Mouse (Mus musculus): ENCODE data around the gene Chsy1. TPM values are rescaled to one million over a fixed set of nuclear protein-coding genes. Genes with fewer than 3 reads are reported as not detected.
A peak's percentile ranks its signal among the peaks of the same experiment; 100 is the strongest.

The Chsy1 gene
- polyA plus RNA-seq, 1 experiment = 6.8 TPM

- H3K4me3 ChIP-seq (replicated peaks; ENCODE audit: insufficient read depth, low read depth, low read length) = no peak overlapping the region
- no peak for DNase-seq
- H3K27ac ChIP-seq (ENCODE audit: insufficient read depth, low read length) = no peak overlapping the region
- no peaks in the 10 kb centered on the region for H3K27me3 ChIP-seq (ENCODE audit: control insufficient read depth, insufficient read depth, low read length)
- peaks cover 3% of the 10 kb centered on the region; the same call in 1 of the 2 replicates for H3K4me1 ChIP-seq (ENCODE audit: control insufficient read depth, insufficient read depth, low read length)
- TF ChIP-seq CTCF (IDR thresholded peaks at IDR 0.05; ENCODE audit: borderline replicate concordance, insufficient read depth, low read depth, low read length) (no peak), POLR2A (IDR thresholded peaks at IDR 0.05; ENCODE audit: borderline replicate concordance, insufficient read depth, low read length) (no peak)
- WGBS = 96% methylated on average over 1 of the region's 1 CpGs
Measured at GRCm38 (mm10) chr7:66147156-66147555, 37.8 kb downstream of the Chsy1 start.

- peak in 1 of 2 experiments; percentile 21 for DNase-seq
- no peak overlapping the region for H3K4me3 ChIP-seq (replicated peaks; ENCODE audit: insufficient read depth, low read depth, low read length)
- WGBS = 96% methylated on average over 3 of the region's 3 CpGs
- TF ChIP-seq POLR2A (IDR thresholded peaks at IDR 0.05; ENCODE audit: borderline replicate concordance, insufficient read depth, low read length) (no peak), CTCF (IDR thresholded peaks at IDR 0.05; ENCODE audit: borderline replicate concordance, insufficient read depth, low read depth, low read length) (no peak)
- no peak overlapping the region for H3K27ac ChIP-seq (ENCODE audit: insufficient read depth, low read length)
- no peaks in the 10 kb centered on the region for H3K27me3 ChIP-seq (ENCODE audit: control insufficient read depth, insufficient read depth, low read length)
- H3K4me1 ChIP-seq (ENCODE audit: control insufficient read depth, insufficient read depth, low read length) = peaks cover 3% of the 10 kb centered on the region; the same call in 1 of the 2 replicates
Measured at GRCm38 (mm10) chr7:66147816-66148215, 38.5 kb downstream of the Chsy1 start.

- Histone ChIP-seq H3K27me3 (ENCODE audit: control insufficient read depth, insufficient read depth, low read length) (no peaks in the 10 kb centered on the region), H3K4me1 (ENCODE audit: control insufficient read depth, insufficient read depth, low read length) (peaks cover 3% of the 10 kb centered on the region; the same call in 1 of the 2 replicates), H3K4me3 (replicated peaks; ENCODE audit: insufficient read depth, low read depth, low read length) (no peak overlapping the region), H3K27ac (ENCODE audit: insufficient read depth, low read length) (no peak overlapping the region)
- no peak for TF ChIP-seq POLR2A (IDR thresholded peaks at IDR 0.05; ENCODE audit: borderline replicate concordance, insufficient read depth, low read length)
- TF ChIP-seq CTCF (IDR thresholded peaks at IDR 0.05; ENCODE audit: borderline replicate concordance, insufficient read depth, low read depth, low read length) = no peak
- 63% methylated on average over 8 of the region's 8 CpGs for WGBS
- DNase-seq = no peak
Measured at GRCm38 (mm10) chr7:66149506-66149905, 40.2 kb downstream of the Chsy1 start.

GRCm38 (mm10) chr7:66150411-66150810 is 41.1 kb downstream of the Chsy1 start:
- H3K4me1 ChIP-seq (ENCODE audit: control insufficient read depth, insufficient read depth, low read length) = peaks cover 6% of the 10 kb centered on the region; the same call in 1 of the 2 replicates
- 8% methylated on average over 3 of the region's 3 CpGs for WGBS
- TF ChIP-seq CTCF (IDR thresholded peaks at IDR 0.05; ENCODE audit: borderline replicate concordance, insufficient read depth, low read depth, low read length) (no peak), POLR2A (IDR thresholded peaks at IDR 0.05; ENCODE audit: borderline replicate concordance, insufficient read depth, low read length) (no peak)
- no peak overlapping the region for H3K27ac ChIP-seq (ENCODE audit: insufficient read depth, low read length)
- no peaks in the 10 kb centered on the region for H3K27me3 ChIP-seq (ENCODE audit: control insufficient read depth, insufficient read depth, low read length)
- peak; percentile 37 to 67 for DNase-seq
- no peak overlapping the region for H3K4me3 ChIP-seq (replicated peaks; ENCODE audit: insufficient read depth, low read depth, low read length)

GRCm38 (mm10) chr7:66157413-66157812 is 48.1 kb downstream of the Chsy1 start:
- Histone ChIP-seq H3K27me3 (ENCODE audit: control insufficient read depth, insufficient read depth, low read length) (no peaks in the 10 kb centered on the region), H3K4me3 (replicated peaks; ENCODE audit: insufficient read depth, low read depth, low read length) (no peak overlapping the region), H3K27ac (ENCODE audit: insufficient read depth, low read length) (no peak overlapping the region), H3K4me1 (ENCODE audit: control insufficient read depth, insufficient read depth, low read length) (peaks cover 3% of the 10 kb centered on the region; the same call in 1 of the 2 replicates)
- no peak for DNase-seq
- WGBS = 22% methylated on average over 9 of the region's 9 CpGs
- no peak for TF ChIP-seq POLR2A (IDR thresholded peaks at IDR 0.05; ENCODE audit: borderline replicate concordance, insufficient read depth, low read length)
- no peak for TF ChIP-seq CTCF (IDR thresholded peaks at IDR 0.05; ENCODE audit: borderline replicate concordance, insufficient read depth, low read depth, low read length)

- WGBS = 74% methylated on average over 4 of the region's 4 CpGs
Measured at GRCm38 (mm10) chr7:66157861-66158415, 48.6 kb downstream of the Chsy1 start.

GRCm38 (mm10) chr7:66158616-66159129 is 49.4 kb downstream of the Chsy1 start:
- Histone ChIP-seq H3K4me1 (ENCODE audit: control insufficient read depth, insufficient read depth, low read length) (peaks cover 3% of the 10 kb centered on the region; the same call in 1 of the 2 replicates), H3K27ac (ENCODE audit: insufficient read depth, low read length) (no peak overlapping the region), H3K27me3 (ENCODE audit: control insufficient read depth, insufficient read depth, low read length) (no peaks in the 10 kb centered on the region), H3K4me3 (replicated peaks; ENCODE audit: insufficient read depth, low read depth, low read length) (no peak overlapping the region)
- DNase-seq = no peak
- TF ChIP-seq POLR2A (IDR thresholded peaks at IDR 0.05; ENCODE audit: borderline replicate concordance, insufficient read depth, low read length) (no peak), CTCF (IDR thresholded peaks at IDR 0.05; ENCODE audit: borderline replicate concordance, insufficient read depth, low read depth, low read length) (no peak)
- 90% methylated on average over 9 of the region's 9 CpGs for WGBS

More at GRCm38 (mm10) chr7:66157861-66158415, 48.6 kb downstream of the Chsy1 start:
- Histone ChIP-seq H3K4me3 (replicated peaks; ENCODE audit: insufficient read depth, low read depth, low read length) (no peak overlapping the region), H3K27me3 (ENCODE audit: control insufficient read depth, insufficient read depth, low read length) (no peaks in the 10 kb centered on the region), H3K4me1 (ENCODE audit: control insufficient read depth, insufficient read depth, low read length) (peaks cover 3% of the 10 kb centered on the region; the same call in 1 of the 2 replicates), H3K27ac (ENCODE audit: insufficient read depth, low read length) (no peak overlapping the region)
- no peak for TF ChIP-seq CTCF (IDR thresholded peaks at IDR 0.05; ENCODE audit: borderline replicate concordance, insufficient read depth, low read depth, low read length)
- TF ChIP-seq POLR2A (IDR thresholded peaks at IDR 0.05; ENCODE audit: borderline replicate concordance, insufficient read depth, low read length) = no peak
- no peak for DNase-seq

GRCm38 (mm10) chr7:66159961-66160360 is 50.6 kb downstream of the Chsy1 start:
- 66% methylated on average over 5 of the region's 5 CpGs for WGBS
- no peak overlapping the region for H3K27ac ChIP-seq (ENCODE audit: insufficient read depth, low read length)
- no peak for DNase-seq
- H3K27me3 ChIP-seq (ENCODE audit: control insufficient read depth, insufficient read depth, low read length) = no peaks in the 10 kb centered on the region
- H3K4me3 ChIP-seq (replicated peaks; ENCODE audit: insufficient read depth, low read depth, low read length) = no peak overlapping the region
- TF ChIP-seq POLR2A (IDR thresholded peaks at IDR 0.05; ENCODE audit: borderline replicate concordance, insufficient read depth, low read length) = no peak
- no peak for TF ChIP-seq CTCF (IDR thresholded peaks at IDR 0.05; ENCODE audit: borderline replicate concordance, insufficient read depth, low read depth, low read length)
- H3K4me1 ChIP-seq (ENCODE audit: control insufficient read depth, insufficient read depth, low read length) = peaks cover 1% of the 10 kb centered on the region; the same call in 1 of the 2 replicates
